Mouse (Mus musculus): Measurements from ENCODE around the gene Spice1. TPM values are rescaled to one million over a fixed set of nuclear protein-coding genes. Genes with fewer than 3 reads are reported as not detected.

Gene Spice1
- polyA plus RNA-seq, 1 experiment from 2014 or later = 18.8 TPM

DNA sequence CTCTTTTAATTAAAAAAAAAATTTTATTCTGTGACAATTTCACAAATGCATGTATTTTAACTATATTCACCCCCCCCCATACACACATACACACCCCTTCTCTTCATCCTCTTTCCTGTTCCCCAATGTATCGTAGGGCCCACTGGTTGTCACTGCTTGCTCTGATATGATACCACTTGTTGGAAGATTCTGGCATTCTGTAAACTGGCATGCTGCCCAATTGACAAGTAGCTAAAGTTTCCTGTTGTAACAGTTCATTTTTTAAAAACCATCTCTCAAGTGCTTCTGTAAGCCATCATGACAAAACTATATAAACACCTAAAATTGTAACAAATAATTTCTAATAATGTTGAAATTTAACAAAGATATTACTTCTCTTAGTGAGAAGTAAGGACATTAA lies 37.3 kb downstream of the Spice1 start:
- H3K4me1 ChIP-seq (replicated peaks; ENCODE audit: insufficient read depth, low read length) = no peaks in the 10 kb centered on the region
- no peaks in the 10 kb centered on the region for H3K9me3 ChIP-seq (replicated peaks; ENCODE audit: low read length)
- no peak overlapping the region for H3K4me2 ChIP-seq (ENCODE audit: low read length)
- ATAC-seq (replicated peaks; ENCODE audit: low FRiP score, low read depth) (no peak), DNase-seq (ENCODE audit: low spot score) (no peak)
- H3K36me3 ChIP-seq (ENCODE audit: insufficient read depth, low read length) = 0 out of 2 replicates have a peak, but pooled peaks cover 7% of the 10 kb centered on the region
- no peaks in the 10 kb centered on the region for H3K27me3 ChIP-seq (ENCODE audit: insufficient read depth, low read length)
- H3K9ac ChIP-seq (ENCODE audit: low read depth, low read length) = no peak overlapping the region
- H3K4me3 ChIP-seq (replicated peaks; ENCODE audit: low read depth, low read length) = no peak overlapping the region
- 96% methylated on average over 1 of the region's 1 CpGs for WGBS
- no peak overlapping the region for H3K27ac ChIP-seq
- no peak for TF ChIP-seq CTCF (IDR thresholded peaks at IDR 0.05; ENCODE audit: low read depth)

DNA sequence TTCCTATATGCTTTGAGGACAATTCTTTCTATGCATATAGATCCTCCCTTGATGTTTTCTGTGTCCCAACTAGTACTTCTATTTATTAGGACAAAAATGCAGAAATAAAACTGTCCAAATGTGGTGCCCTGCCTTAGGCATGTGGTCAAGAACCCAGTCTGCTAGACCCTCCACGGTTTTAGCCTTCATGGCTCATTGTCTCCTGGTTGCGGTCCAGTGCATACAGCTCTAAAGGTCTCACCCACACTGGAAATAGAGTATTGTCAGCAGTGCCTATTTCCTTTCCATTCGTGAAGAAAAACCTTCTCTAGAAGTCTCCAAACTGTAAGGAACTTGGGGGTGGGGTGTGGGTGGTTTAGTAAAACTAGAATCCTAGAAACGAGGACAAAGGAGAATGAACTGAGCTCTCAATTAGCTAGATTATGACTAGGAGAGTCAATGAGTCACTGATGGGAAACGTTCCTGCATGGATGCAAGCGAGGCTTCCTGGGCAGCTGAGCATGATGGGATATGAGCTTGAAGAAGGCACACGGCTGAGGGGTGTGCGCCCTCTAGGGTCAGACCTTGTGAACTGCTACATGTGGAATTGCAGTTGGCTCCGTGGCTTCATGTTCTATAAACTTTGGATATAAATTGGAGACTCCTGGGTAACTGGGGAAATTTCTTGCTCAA lies 45.1 kb downstream of the Spice1 start:
- H3K36me3 ChIP-seq (ENCODE audit: insufficient read depth, low read length) = 0 out of 2 replicates have a peak, but pooled peaks cover 9% of the 10 kb centered on the region
- H3K4me3 ChIP-seq (replicated peaks; ENCODE audit: low read depth, low read length) = no peak overlapping the region
- H3K9me3 ChIP-seq (replicated peaks; ENCODE audit: low read length) = no peaks in the 10 kb centered on the region
- no peaks in the 10 kb centered on the region for H3K4me1 ChIP-seq (replicated peaks; ENCODE audit: insufficient read depth, low read length)
- TF ChIP-seq CTCF (IDR thresholded peaks at IDR 0.05; ENCODE audit: low read depth) = peak; percentile 81
- WGBS = 24% methylated on average over 9 of the region's 9 CpGs
- no peak overlapping the region for H3K9ac ChIP-seq (ENCODE audit: low read depth, low read length)
- DNase-seq (ENCODE audit: low spot score) (peak; percentile 85), ATAC-seq (replicated peaks; ENCODE audit: low FRiP score, low read depth) (peak; percentile 76)
- no peak overlapping the region for H3K27ac ChIP-seq
- peak overlapping the region; percentile 29; the same call in 1 of the 2 replicates for H3K4me2 ChIP-seq (ENCODE audit: low read length)
- H3K27me3 ChIP-seq (ENCODE audit: insufficient read depth, low read length) = no peaks in the 10 kb centered on the region

DNA sequence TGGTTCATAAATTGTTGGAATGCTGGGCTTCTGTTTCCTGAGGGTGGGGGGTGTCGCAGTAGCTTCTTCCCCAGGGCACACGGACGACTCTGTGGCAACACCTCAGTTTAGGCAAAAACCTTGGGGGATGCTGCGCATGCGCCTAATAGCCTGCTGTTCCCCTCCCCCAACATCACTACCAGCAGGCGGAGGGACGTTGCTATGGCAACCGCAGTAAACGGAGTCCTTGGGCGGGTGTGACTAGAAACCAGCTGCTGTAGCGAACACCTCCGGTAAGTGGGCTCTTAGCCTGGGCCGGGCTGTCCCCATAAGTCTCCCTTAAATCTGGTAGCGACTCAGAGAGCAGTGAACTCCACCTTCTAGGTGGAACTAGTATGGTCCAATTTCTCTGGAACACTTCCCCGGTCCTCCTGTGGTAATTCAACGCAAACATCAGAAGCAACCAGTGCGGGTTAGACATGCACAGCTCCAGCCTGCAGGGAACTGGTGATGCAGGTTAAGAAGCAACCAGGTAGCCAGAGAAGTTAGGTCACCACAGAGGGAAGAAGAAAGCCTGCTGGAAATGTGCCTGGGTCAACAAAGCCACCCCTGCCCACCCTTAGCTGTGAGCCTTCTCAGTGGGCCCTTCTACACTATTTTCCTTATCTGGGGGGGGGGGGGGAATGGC lies 47.8 kb downstream of the Spice1 start, which contains the start of gene Cfap44:
Cfap44 (plus strand) TSS at position 220 of the 667 bp plus-strand sequence.
- H3K27me3 ChIP-seq (ENCODE audit: insufficient read depth, low read length) = no peaks in the 10 kb centered on the region
- peak; percentile 95 for DNase-seq (ENCODE audit: low spot score)

DNA sequence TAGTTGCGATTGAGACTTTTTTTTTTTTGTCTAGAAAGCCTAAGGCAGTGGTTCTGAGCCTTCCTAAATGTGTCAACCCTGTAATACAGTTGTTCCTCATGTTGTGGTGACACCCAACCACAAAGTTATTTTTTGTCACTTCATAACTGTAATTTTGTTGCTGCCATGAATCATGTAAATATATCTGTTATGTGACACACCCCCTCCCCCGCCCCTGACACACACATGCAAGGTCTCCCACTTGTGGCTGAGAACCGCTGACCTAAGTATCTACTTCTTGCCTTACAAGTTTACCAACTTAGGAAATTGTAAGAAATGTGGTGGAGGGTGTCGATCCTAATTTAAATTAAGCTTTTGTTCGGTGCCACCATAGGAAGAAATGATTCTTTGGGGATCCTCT lies 58.0 kb downstream of the Spice1 start:
- no peak overlapping the region for H3K9ac ChIP-seq (ENCODE audit: low read depth, low read length)
- ATAC-seq (replicated peaks; ENCODE audit: low FRiP score, low read depth) (no peak), DNase-seq (ENCODE audit: low spot score) (no peak)
- no peaks in the 10 kb centered on the region for H3K27me3 ChIP-seq (ENCODE audit: insufficient read depth, low read length)
- no peak overlapping the region for H3K4me2 ChIP-seq (ENCODE audit: low read length)
- H3K27ac ChIP-seq = no peak overlapping the region
- TF ChIP-seq CTCF (IDR thresholded peaks at IDR 0.05; ENCODE audit: low read depth) = no peak
- no peaks in the 10 kb centered on the region for H3K9me3 ChIP-seq (replicated peaks; ENCODE audit: low read length)
- no peaks in the 10 kb centered on the region for H3K36me3 ChIP-seq (ENCODE audit: insufficient read depth, low read length)
- H3K4me1 ChIP-seq (replicated peaks; ENCODE audit: insufficient read depth, low read length) = no peaks in the 10 kb centered on the region
- WGBS = 93% methylated on average over 5 of the region's 5 CpGs
- no peak overlapping the region for H3K4me3 ChIP-seq (replicated peaks; ENCODE audit: low read depth, low read length)

More for the DNA sequence above, 47.8 kb downstream of the Spice1 start, which contains the start of gene Cfap44:
- Histone ChIP-seq H3K9me3 (replicated peaks; ENCODE audit: low read length) (no peaks in the 10 kb centered on the region), H3K4me3 (replicated peaks; ENCODE audit: low read depth, low read length) (peak within 1 kb of the TSS; percentile 25; the same call in 1 of the 2 replicates), H3K4me2 (ENCODE audit: low read length) (peak within 1 kb of the TSS; percentile 58), H3K4me1 (replicated peaks; ENCODE audit: insufficient read depth, low read length) (no peaks in the 10 kb centered on the region; the same call in 1 of the 2 replicates), H3K27ac (peak within 1 kb of the TSS; percentile 33; the same call in 1 of the 2 replicates), H3K9ac (ENCODE audit: low read depth, low read length) (no peak within 1 kb of the TSS), H3K36me3 (ENCODE audit: insufficient read depth, low read length) (no peaks in the 10 kb centered on the region)
- WGBS = 1% methylated on average over 17 of the region's 17 CpGs
- TF ChIP-seq CTCF (IDR thresholded peaks at IDR 0.05; ENCODE audit: low read depth) = peak; percentile 27; the same call in 1 of the 2 replicates
- peak; percentile 81 for ATAC-seq (replicated peaks; ENCODE audit: low FRiP score, low read depth)

DNA sequence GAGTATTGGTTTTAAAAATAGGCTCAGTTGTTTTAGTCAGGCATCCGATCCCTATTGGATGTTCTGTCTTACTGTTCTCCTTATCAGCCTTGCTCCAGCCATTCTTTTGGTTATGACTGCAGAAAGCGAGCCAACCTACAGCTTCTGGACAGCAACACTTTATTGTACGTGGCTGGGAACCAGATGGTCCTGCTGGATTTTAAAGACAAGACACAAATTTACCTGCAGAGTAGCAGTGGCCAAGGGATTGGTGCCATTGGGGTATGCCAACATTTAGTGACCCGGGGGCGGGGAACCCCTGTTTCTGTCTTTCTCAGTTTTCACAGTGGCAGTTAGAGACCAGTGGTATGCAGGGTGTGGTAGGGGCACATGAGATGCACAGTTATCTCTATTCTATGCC lies 60.3 kb downstream of the Spice1 start:
- no peak for TF ChIP-seq CTCF (IDR thresholded peaks at IDR 0.05; ENCODE audit: low read depth)
- H3K4me2 ChIP-seq (ENCODE audit: low read length) = no peak overlapping the region
- H3K4me1 ChIP-seq (replicated peaks; ENCODE audit: insufficient read depth, low read length) = no peaks in the 10 kb centered on the region
- no peaks in the 10 kb centered on the region for H3K36me3 ChIP-seq (ENCODE audit: insufficient read depth, low read length)
- no peak overlapping the region for H3K9ac ChIP-seq (ENCODE audit: low read depth, low read length)
- ATAC-seq (replicated peaks; ENCODE audit: low FRiP score, low read depth) (no peak), DNase-seq (ENCODE audit: low spot score) (no peak)
- WGBS = 81% methylated on average over 5 of the region's 5 CpGs
- H3K27ac ChIP-seq = no peak overlapping the region
- H3K9me3 ChIP-seq (replicated peaks; ENCODE audit: low read length) = no peaks in the 10 kb centered on the region
- H3K4me3 ChIP-seq (replicated peaks; ENCODE audit: low read depth, low read length) = no peak overlapping the region
- no peaks in the 10 kb centered on the region for H3K27me3 ChIP-seq (ENCODE audit: insufficient read depth, low read length)

DNA sequence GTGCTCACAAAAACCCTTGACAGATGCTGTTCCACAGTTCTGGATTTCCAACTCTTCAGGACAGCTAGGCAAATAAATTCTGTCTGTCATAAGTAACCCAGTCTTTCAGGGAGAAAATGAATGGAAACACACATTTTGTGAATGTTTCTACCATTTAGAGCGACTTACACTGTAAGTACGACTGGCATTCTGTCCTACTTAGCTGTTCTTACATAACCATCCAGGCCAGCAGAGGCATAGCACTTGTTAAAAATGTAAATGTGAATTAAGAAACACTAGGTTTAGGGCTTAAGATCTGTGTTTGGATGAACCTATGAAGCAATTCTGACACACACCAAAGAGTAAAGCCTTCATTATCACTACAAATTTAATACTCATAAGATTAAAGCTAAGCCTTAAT lies 61.4 kb downstream of the Spice1 start:
- no peak overlapping the region for H3K27ac ChIP-seq
- no peak for TF ChIP-seq CTCF (IDR thresholded peaks at IDR 0.05; ENCODE audit: low read depth)
- WGBS = 84% methylated on average over 2 of the region's 2 CpGs
- H3K9me3 ChIP-seq (replicated peaks; ENCODE audit: low read length) = no peaks in the 10 kb centered on the region
- no peaks in the 10 kb centered on the region for H3K27me3 ChIP-seq (ENCODE audit: insufficient read depth, low read length)
- H3K4me2 ChIP-seq (ENCODE audit: low read length) = no peak overlapping the region
- H3K9ac ChIP-seq (ENCODE audit: low read depth, low read length) = no peak overlapping the region
- no peak for DNase-seq (ENCODE audit: low spot score)
- H3K4me1 ChIP-seq (replicated peaks; ENCODE audit: insufficient read depth, low read length) = no peaks in the 10 kb centered on the region
- ATAC-seq (replicated peaks; ENCODE audit: low FRiP score, low read depth) = no peak
- no peak overlapping the region for H3K4me3 ChIP-seq (replicated peaks; ENCODE audit: low read depth, low read length)
- H3K36me3 ChIP-seq (ENCODE audit: insufficient read depth, low read length) = no peaks in the 10 kb centered on the region

Measured in kidney, postnatal 0 days (tissue).